Mouse (Mus musculus) cerebellum, adult 2 months (tissue): Measurements from ENCODE around the gene Tnr.

Source experiments
- CTCF ChIP-seq: fragments of 200-500 bp; IDR thresholded peaks from 2 replicates; pipeline ENCODE4 v1.5.1; 2011; ENCODE audit warnings: low read depth, mild to moderate bottlenecking, control low read depth, low read length, moderate library complexity, borderline replicate concordance; ENCODE audit not compliant: insufficient read depth
- POLR2A ChIP-seq: fragments of 200-500 bp; IDR thresholded peaks from 2 replicates; pipeline ENCODE4 v1.6.1; 2011; ENCODE audit warnings: low read length, control low read depth, borderline replicate concordance; ENCODE audit not compliant: insufficient read depth

- TF ChIP-seq CTCF (no peak), POLR2A (no peak)
Observed at GRCm38 (mm10) chr1:159729270-159729669, 205.7 kb downstream of the Tnr start.
